18 mouse cellular contexts compared by ENCODE assay signal in the genomic region with DNA sequence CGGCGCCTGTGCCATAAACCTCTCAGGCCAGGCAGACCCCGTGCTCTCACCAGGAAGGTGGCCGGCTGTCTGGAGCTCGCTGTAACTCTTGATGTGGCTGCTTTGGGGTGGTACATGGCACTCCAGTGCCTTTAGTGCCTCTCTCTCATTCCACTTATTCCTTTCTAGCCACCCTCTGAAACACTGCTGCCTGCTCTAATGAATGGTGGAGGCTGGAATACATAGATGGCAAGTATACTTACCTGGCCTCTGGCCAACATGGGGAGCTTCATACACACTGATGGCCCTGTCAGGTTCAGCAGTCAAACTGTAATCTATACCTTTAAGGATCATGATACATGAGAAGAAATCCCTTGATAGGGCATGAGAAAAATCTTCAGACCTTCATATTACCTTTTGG.
DNase-seq lines count a peak whose midpoint lies in the region; ATAC-seq and TF ChIP-seq lines count a peak whose summit lies in the region.
"Had no signal": no experiment of that assay in that cellular context is flagged by ENCODE, and none has a peak within 500 bp of the region (broad histone marks: within the 10 kb centered on the region; RNA-seq: fewer than 3 reads in every experiment).

No protein-coding gene starts in this region.

- H3K4me2 ChIP-seq in heart, embryonic 12.5 days: no peak overlapping the region
- H3K4me2 ChIP-seq in kidney, embryonic 15.5 days: no peak overlapping the region
- no peak overlapping the region for H3K4me2 ChIP-seq in midbrain, embryonic 15.5 days
- no peak overlapping the region for H3K4me2 ChIP-seq in midbrain, postnatal 0 days (ENCODE audit: low read depth, low read length, poor library complexity, severe bottlenecking)
- H3K4me2 ChIP-seq: liver, embryonic 12.5 days had no signal

- H3K4me1 ChIP-seq in heart, embryonic 12.5 days (replicated peaks): no peaks in the 10 kb centered on the region
- H3K4me1 ChIP-seq in kidney, embryonic 15.5 days: peaks cover 3% of the 10 kb centered on the region; the same call in 1 of the 2 replicates
- no peaks in the 10 kb centered on the region for H3K4me1 ChIP-seq in kidney, adult 2 months (ENCODE audit: control insufficient read depth, insufficient read depth, low read length)
- H3K4me1 ChIP-seq in midbrain, embryonic 15.5 days: peaks cover 6% of the 10 kb centered on the region
- no peaks in the 10 kb centered on the region for H3K4me1 ChIP-seq in midbrain, postnatal 0 days (ENCODE audit: insufficient read depth, low read length)
- H3K4me1 ChIP-seq: heart, embryonic 10.5 days; liver, embryonic 12.5 days had no signal

- no peak for TF ChIP-seq POLR2A in kidney, adult 2 months (IDR thresholded peaks at IDR 0.05; ENCODE audit: low read depth, low read length)

- intact Hi-C loops in heart, postnatal 36 days (cut with DNase I): no loop called here

- no peak for DNase-seq in heart, postnatal 36 days
- no peak for DNase-seq in kidney, adult 2 months
- DNase-seq in midbrain, postnatal 0 days (ENCODE audit: low spot score): no peak
- DNase-seq in naive thymus-derived CD4-positive, alpha-beta T cell, adult 2 months (ENCODE audit: low read depth): peak; percentile 4
- no peak for DNase-seq in urinary bladder, postnatal 4 days (ENCODE audit: low spot score in 2 of 2)
- DNase-seq: gastrocnemius, postnatal 25 days; kidney, adult 8-10 months; kidney, postnatal 4 days; left cerebral cortex, postnatal 4 days; right cerebral cortex, adult 18-20 months; thymus, postnatal 4 days had no signal

- no peaks in the 10 kb centered on the region for H3K36me3 ChIP-seq in heart, embryonic 12.5 days
- no peaks in the 10 kb centered on the region for H3K36me3 ChIP-seq in kidney, embryonic 15.5 days
- no peaks in the 10 kb centered on the region for H3K36me3 ChIP-seq in kidney, adult 2 months (ENCODE audit: control insufficient read depth, insufficient read depth, low read length)
- no peaks in the 10 kb centered on the region for H3K36me3 ChIP-seq in midbrain, embryonic 15.5 days (replicated peaks)
- H3K36me3 ChIP-seq in midbrain, postnatal 0 days (ENCODE audit: insufficient read depth, low read length): no peaks in the 10 kb centered on the region
- H3K36me3 ChIP-seq: G1E; heart, embryonic 10.5 days; liver, embryonic 12.5 days had no signal

- no peak overlapping the region for H3K27ac ChIP-seq in heart, embryonic 12.5 days (ENCODE audit: poor library complexity, severe bottlenecking)
- H3K27ac ChIP-seq in kidney, embryonic 15.5 days: no peak overlapping the region
- H3K27ac ChIP-seq in kidney, adult 2 months (ENCODE audit: insufficient read depth, low read depth, low read length): no peak overlapping the region
- H3K27ac ChIP-seq in midbrain, embryonic 15.5 days: no peak overlapping the region
- no peak overlapping the region for H3K27ac ChIP-seq in midbrain, postnatal 0 days (ENCODE audit: low read depth, low read length)
- H3K27ac ChIP-seq: heart, embryonic 10.5 days; liver, embryonic 12.5 days had no signal

- H3K27me3 ChIP-seq in heart, embryonic 12.5 days (replicated peaks): no peaks in the 10 kb centered on the region
- H3K27me3 ChIP-seq in kidney, embryonic 15.5 days: no peaks in the 10 kb centered on the region
- no peaks in the 10 kb centered on the region for H3K27me3 ChIP-seq in kidney, adult 2 months (replicated peaks; ENCODE audit: control insufficient read depth, insufficient read depth, low read length)
- no peaks in the 10 kb centered on the region for H3K27me3 ChIP-seq in midbrain, embryonic 15.5 days (replicated peaks)
- H3K27me3 ChIP-seq in midbrain, postnatal 0 days (ENCODE audit: insufficient read depth, low read length): no peaks in the 10 kb centered on the region
- H3K27me3 ChIP-seq: liver, embryonic 12.5 days had no signal

- H3K4me3 ChIP-seq in heart, embryonic 12.5 days: 0 out of 2 replicates have a peak overlapping the region, but pooled peaks have one; percentile 12
- H3K4me3 ChIP-seq in kidney, embryonic 15.5 days (replicated peaks): no peak overlapping the region
- no peak overlapping the region for H3K4me3 ChIP-seq in kidney, adult 2 months (ENCODE audit: insufficient read depth, low read depth, low read length)
- no peak overlapping the region for H3K4me3 ChIP-seq in midbrain, embryonic 15.5 days
- no peak overlapping the region for H3K4me3 ChIP-seq in midbrain, postnatal 0 days (ENCODE audit: low read depth, low read length)
- H3K4me3 ChIP-seq: heart, embryonic 10.5 days; liver, embryonic 12.5 days had no signal

- H3K9ac ChIP-seq in heart, embryonic 12.5 days: no peak overlapping the region
- no peak overlapping the region for H3K9ac ChIP-seq in kidney, embryonic 15.5 days
- H3K9ac ChIP-seq in midbrain, embryonic 15.5 days: no peak overlapping the region
- no peak overlapping the region for H3K9ac ChIP-seq in midbrain, postnatal 0 days (replicated peaks; ENCODE audit: low read length, poor library complexity, severe bottlenecking)
- H3K9ac ChIP-seq: liver, embryonic 12.5 days had no signal

- no peaks in the 10 kb centered on the region for H3K9me3 ChIP-seq in heart, embryonic 12.5 days (replicated peaks)
- H3K9me3 ChIP-seq in kidney, embryonic 15.5 days (replicated peaks): no peaks in the 10 kb centered on the region
- no peaks in the 10 kb centered on the region for H3K9me3 ChIP-seq in midbrain, embryonic 15.5 days
- H3K9me3 ChIP-seq in midbrain, postnatal 0 days (ENCODE audit: low read length): no peaks in the 10 kb centered on the region
- H3K9me3 ChIP-seq: G1E; heart, embryonic 10.5 days; liver, embryonic 12.5 days had no signal

- TF ChIP-seq CTCF in kidney, adult 2 months (conservative IDR thresholded peaks at IDR 0.05; ENCODE audit: insufficient read depth, insufficient read length, low read depth, low read length): no peak
- TF ChIP-seq CTCF in midbrain, postnatal 0 days (IDR thresholded peaks at IDR 0.05): no peak

- ATAC-seq in heart, embryonic 12.5 days (ENCODE audit: insufficient number of reproducible peaks, low FRiP score): no peak
- 0 out of 2 replicates have a peak, but pooled peaks have one; percentile 46 for ATAC-seq in kidney, embryonic 15.5 days (replicated peaks; ENCODE audit: low FRiP score)
- ATAC-seq in midbrain, embryonic 15.5 days (replicated peaks): peak; percentile 70; the same call in 1 of the 2 replicates
- no peak for ATAC-seq in midbrain, postnatal 0 days (ENCODE audit: low FRiP score)
- ATAC-seq: liver, embryonic 12.5 days; lung, postnatal 0 days had no signal

- 71% methylated on average over 5 of the region's 5 CpGs for WGBS in heart, embryonic 12.5 days
- 76% methylated on average over 5 of the region's 5 CpGs for WGBS in kidney, embryonic 15.5 days
- 72% methylated on average over 5 of the region's 5 CpGs for WGBS in kidney, adult 2 months
- WGBS in midbrain, embryonic 15.5 days: 85% methylated on average over 5 of the region's 5 CpGs
- WGBS in midbrain, postnatal 0 days: 71% methylated on average over 5 of the region's 5 CpGs

Comparison
In these comparisons a context has a peak if more than half of its experiments do, and no peak if none do; other contexts are left out.
1. ATAC-seq: peak in kidney, embryonic 15.5 days (single experiment) and midbrain, embryonic 15.5 days (single experiment); none in heart, embryonic 12.5 days (single experiment) and midbrain, postnatal 0 days (single experiment).